Mouse (Mus musculus) kidney, embryonic 14.5 days (tissue): ENCODE data around the gene Sec14l2. TPM values are rescaled to one million over a fixed set of nuclear protein-coding genes. Genes with fewer than 3 reads are reported as not detected.
A peak's percentile ranks its signal among the peaks of the same experiment; 100 is the strongest.

Experiments used
- ATAC-seq: fragments of 200-750 bp; cut with Nextera tagmentation; 2 replicates; pipeline ENCODE4 v1.8.0; 2017; ENCODE audit warnings: moderate number of reproducible peaks, mild to moderate bottlenecking, moderate TSS enrichment, moderate library complexity; ENCODE audit not compliant: low FRiP score, low TSS enrichment
- H3K27ac ChIP-seq: fragments of 300-500 bp; sonication (generic); 2 replicates; pipeline ENCODE4 v1.5.1; 2014; ENCODE audit warnings: low read depth, mild to moderate bottlenecking, low read length, moderate library complexity, mixed read lengths
- H3K27me3 ChIP-seq: fragments of 300-500 bp; sonication (generic); 2 replicates; pipeline ENCODE4 v1.6.1; 2014; ENCODE audit warnings: mild to moderate bottlenecking, low read length; ENCODE audit not compliant: control insufficient read depth, insufficient read depth
- H3K36me3 ChIP-seq: fragments of 300-500 bp; sonication (generic); 2 replicates; pipeline ENCODE4 v1.6.1; 2014; ENCODE audit warnings: low read length, mixed read lengths; ENCODE audit not compliant: control insufficient read depth, insufficient read depth
- H3K4me1 ChIP-seq: fragments of 300-500 bp; sonication (generic); 2 replicates; pipeline ENCODE4 v1.6.1; 2014; ENCODE audit warnings: low read length, mixed read lengths; ENCODE audit not compliant: control insufficient read depth, insufficient read depth
- H3K4me2 ChIP-seq: fragments of 300-500 bp; sonication (generic); replicated peaks from 2 replicates; pipeline ENCODE4 v1.6.1; 2014; ENCODE audit warnings: low read depth, mild to moderate bottlenecking, low read length
- H3K4me3 ChIP-seq: fragments of 300-500 bp; sonication (generic); 2 replicates; pipeline ENCODE4 v1.5.1; 2014; ENCODE audit warnings: mild to moderate bottlenecking, low read length
- H3K9ac ChIP-seq: fragments of 300-500 bp; sonication (generic); 2 replicates; pipeline ENCODE4 v1.6.1; 2014; ENCODE audit warnings: low read depth, mild to moderate bottlenecking, low read length, moderate library complexity
- H3K9me3 ChIP-seq: fragments of 300-500 bp; sonication (generic); 2 replicates; pipeline ENCODE4 v1.6.1; 2016; ENCODE audit warnings: low read length; ENCODE audit not compliant: control insufficient read depth
- WGBS: fragments of 180-500 bp; shearing (Covaris S2); extraction: QIAGEN DNeasy Blood & Tissue Kit; methylation state at CpG from one replicate; pipeline ENCODE4 v1.1.7; 2014; 5-methylcytosine and 5-hydroxymethylcytosine counted together
- microRNA-seq: library from miRNA; unstranded; fragments of <30 nt; microRNA quantifications from one replicate; pipeline ENCODE4, GENCODE M21; 2016
- polyA plus RNA-seq: library from polyadenylated mRNA; unstranded; fragments of >200 nt; fragmentation: Nextera tagmentation; extraction: Ambion mirVana; gene quantifications from 2 replicates; pipeline ENCODE4 v1.2.1, GENCODE M21; 2014

Sec14l2 gene
- polyA plus RNA-seq, 1 experiment from 2014 or later, result 1.1 TPM

- 95% methylated on average over 4 of the region's 4 CpGs for WGBS
- no peak for ATAC-seq
- Histone ChIP-seq H3K4me1 (no peaks in the 10 kb centered on the region), H3K36me3 (no peaks in the 10 kb centered on the region), H3K4me3 (no peak overlapping the region), H3K27me3 (no peaks in the 10 kb centered on the region), H3K9ac (no peak overlapping the region), H3K27ac (no peak overlapping the region), H3K9me3 (no peaks in the 10 kb centered on the region), H3K4me2 (no peak overlapping the region)
Measured at GRCm38 (mm10) chr11:4062523-4062922, 60.7 kb downstream of the Sec14l2 start.

GRCm38 (mm10) chr11:4060866-4061575 lies 62.2 kb downstream of the Sec14l2 start:
- Histone ChIP-seq H3K4me3 (no peak overlapping the region), H3K4me2 (no peak overlapping the region), H3K9me3 (no peaks in the 10 kb centered on the region), H3K9ac (no peak overlapping the region), H3K27me3 (no peaks in the 10 kb centered on the region), H3K4me1 (no peaks in the 10 kb centered on the region), H3K27ac (no peak overlapping the region), H3K36me3 (no peaks in the 10 kb centered on the region)
- WGBS, result 70% methylated on average over 5 of the region's 5 CpGs
- no peak for ATAC-seq

- no peak overlapping the region for H3K4me2 ChIP-seq
- no peak overlapping the region for H3K27ac ChIP-seq
- 17% methylated on average over 5 of the region's 5 CpGs for WGBS
- no peaks in the 10 kb centered on the region for H3K27me3 ChIP-seq
- no peak overlapping the region for H3K4me3 ChIP-seq
- no peaks in the 10 kb centered on the region for H3K36me3 ChIP-seq
- ATAC-seq, result peak; percentile 16; the same call in 1 of the 2 replicates
- peaks cover 2% of the 10 kb centered on the region for H3K9me3 ChIP-seq
- H3K9ac ChIP-seq, result no peak overlapping the region
- H3K4me1 ChIP-seq, result no peaks in the 10 kb centered on the region
Measured at GRCm38 (mm10) chr11:4053586-4053985, 69.6 kb downstream of the Sec14l2 start.

GRCm38 (mm10) chr11:4048438-4048837 lies 74.8 kb downstream of the Sec14l2 start:
- ATAC-seq, result no peak
- no peak overlapping the region for H3K27ac ChIP-seq
- no peak overlapping the region for H3K9ac ChIP-seq
- 86% methylated on average over 6 of the region's 6 CpGs for WGBS
- no peaks in the 10 kb centered on the region for H3K4me1 ChIP-seq
- H3K4me3 ChIP-seq, result no peak overlapping the region
- peaks cover 5% of the 10 kb centered on the region for H3K9me3 ChIP-seq
- no peaks in the 10 kb centered on the region for H3K36me3 ChIP-seq
- H3K27me3 ChIP-seq, result no peaks in the 10 kb centered on the region
- no peak overlapping the region for H3K4me2 ChIP-seq

- Histone ChIP-seq H3K9ac (no peak overlapping the region), H3K4me2 (no peak overlapping the region), H3K27ac (no peak overlapping the region), H3K36me3 (no peaks in the 10 kb centered on the region), H3K4me3 (no peak overlapping the region), H3K4me1 (no peaks in the 10 kb centered on the region), H3K9me3 (peaks cover 5% of the 10 kb centered on the region), H3K27me3 (no peaks in the 10 kb centered on the region)
- 89% methylated on average over 2 of the region's 2 CpGs for WGBS
- no peak for ATAC-seq
Measured at GRCm38 (mm10) chr11:4047766-4048165, 75.4 kb downstream of the Sec14l2 start.

Small RNA genes within 50 kb of the gene (microRNA-seq; reads per million reads assigned to microRNA genes)
- gene Mir3060, result 3.6 reads per million, percentile 14 among the genes with 10 or more reads in this experiment

Other genes starting within 250 kb of the Sec14l2 start
- 0.20 and 0.40 TPM in 2 replicates for gene 4921536K21Rik, start 228.3 kb downstream of the Sec14l2 start, polyA plus RNA-seq
- gene Dusp18, start 228.2 kb downstream of the Sec14l2 start, polyA plus RNA-seq, result 10.0 and 14.7 TPM in 2 replicates
- gene Slc35e4, start 208.8 kb downstream of the Sec14l2 start, polyA plus RNA-seq, result 3.0 and 3.8 TPM in 2 replicates
- 49.7 and 61.8 TPM in 2 replicates for gene Tcn2, start 191.3 kb downstream of the Sec14l2 start, polyA plus RNA-seq
- 60.7 and 81.2 TPM in 2 replicates for gene Pes1, start 159.4 kb downstream of the Sec14l2 start, polyA plus RNA-seq
- 0.49 TPM in 1 of 2 replicates, not detected in the other for gene 4930556J24Rik, start 146.6 kb downstream of the Sec14l2 start, polyA plus RNA-seq
- gene Gal3st1, start 139.8 kb downstream of the Sec14l2 start, polyA plus RNA-seq, result 4.3 and 4.6 TPM in 2 replicates
- not detected in 2 replicates for gene Sec14l4, start 92.0 kb downstream of the Sec14l2 start, polyA plus RNA-seq
- not detected in 2 replicates for gene Sec14l3, start 58.6 kb downstream of the Sec14l2 start, polyA plus RNA-seq
- 11.5 and 15.9 TPM in 2 replicates for gene Mtfp1, start 28.0 kb downstream of the Sec14l2 start, polyA plus RNA-seq
- gene Rnf215, start 11.8 kb upstream of the Sec14l2 start, polyA plus RNA-seq, result 21.0 and 28.3 TPM in 2 replicates
- 4.3 and 6.8 TPM in 2 replicates for gene Ccdc157, start 36.9 kb upstream of the Sec14l2 start, polyA plus RNA-seq
- 55.7 and 72.5 TPM in 2 replicates for gene Sf3a1, start 36.9 kb upstream of the Sec14l2 start, polyA plus RNA-seq
- gene Tbc1d10a, start 63.4 kb upstream of the Sec14l2 start, polyA plus RNA-seq, result 28.8 and 29.7 TPM in 2 replicates
- 2.7 and 5.3 TPM in 2 replicates for gene Castor1, start 94.8 kb upstream of the Sec14l2 start, polyA plus RNA-seq
- gene Osm, start 113.0 kb upstream of the Sec14l2 start, polyA plus RNA-seq, result not detected in 2 replicates
- not detected in 2 replicates for gene Lif, start 134.1 kb upstream of the Sec14l2 start, polyA plus RNA-seq